Mouse (Mus musculus) midbrain, postnatal 0 days (tissue): ENCODE results near the gene Zfp628. TPM values are rescaled to one million over a fixed set of nuclear protein-coding genes. Genes with fewer than 3 reads are reported as not detected.

ENCODE experiments used
- ATAC-seq: fragments of 200-750 bp; cut with Nextera tagmentation; 2 replicates; pipeline ENCODE4 v1.8.0; 2017; ENCODE audit warnings: moderate number of reproducible peaks, mild to moderate bottlenecking, moderate TSS enrichment, moderate library complexity; ENCODE audit not compliant: low FRiP score
- DNase-seq: peaks from one replicate; pipeline ENCODE4 v3.0.0-alpha.2; 2015; ENCODE audit warnings: low spot score
- H3K27ac ChIP-seq: fragments of 300-500 bp; sonication (generic); 2 replicates; pipeline ENCODE4 v1.5.1; 2014; ENCODE audit warnings: low read depth, mild to moderate bottlenecking, low read length, mixed read lengths
- H3K27me3 ChIP-seq: fragments of 300-500 bp; sonication (generic); 2 replicates; pipeline ENCODE4 v1.6.1; 2014; ENCODE audit warnings: low read length, control low read depth, mixed read lengths; ENCODE audit not compliant: insufficient read depth
- H3K36me3 ChIP-seq: fragments of 300-500 bp; sonication (generic); 2 replicates; pipeline ENCODE4 v1.6.1; 2014; ENCODE audit warnings: low read length, control low read depth, mixed read lengths; ENCODE audit not compliant: insufficient read depth
- H3K4me1 ChIP-seq: fragments of 300-500 bp; sonication (generic); 2 replicates; pipeline ENCODE4 v1.6.1; 2014; ENCODE audit warnings: mild to moderate bottlenecking, control low read depth, antibody characterized with exemption, low read length, mixed read lengths; ENCODE audit not compliant: insufficient read depth
- H3K4me2 ChIP-seq: fragments of 300-500 bp; sonication (generic); 2 replicates; pipeline ENCODE4 v1.6.1; 2014; ENCODE audit warnings: low read depth, mild to moderate bottlenecking, low read length, mixed read lengths; ENCODE audit not compliant: poor library complexity, severe bottlenecking
- H3K4me3 ChIP-seq: fragments of 300-500 bp; sonication (generic); 2 replicates; pipeline ENCODE4 v1.5.1; 2014; ENCODE audit warnings: low read depth, mild to moderate bottlenecking, low read length, moderate library complexity
- H3K9ac ChIP-seq: fragments of 300-500 bp; sonication (generic); replicated peaks from 2 replicates; pipeline ENCODE4 v1.6.1; 2014; ENCODE audit warnings: mild to moderate bottlenecking, low read length, moderate library complexity, mixed read lengths; ENCODE audit not compliant: poor library complexity, severe bottlenecking
- H3K9me3 ChIP-seq: fragments of 300-500 bp; sonication (generic); 2 replicates; pipeline ENCODE4 v1.6.1; 2016; ENCODE audit warnings: low read length, control low read depth
- CTCF ChIP-seq: IDR thresholded peaks from 2 replicates; pipeline ENCODE4 v1.5.1; 2016; ENCODE audit warnings: antibody characterized with exemption, mild to moderate bottlenecking
- WGBS: fragments of 180-500 bp; shearing (Covaris S2); extraction: QIAGEN DNeasy Blood & Tissue Kit; methylation state at CpG from one replicate; pipeline ENCODE4 v1.1.7; 2014; 5-methylcytosine and 5-hydroxymethylcytosine counted together
- polyA plus RNA-seq: library from polyadenylated mRNA; unstranded; fragments of >200 nt; fragmentation: Nextera tagmentation; extraction: Ambion mirVana; gene quantifications from 2 replicates; pipeline ENCODE4 v1.2.1, GENCODE M21; 2015
- total RNA-seq: library from RNA; depleted of rRNA; stranded (reverse); fragments of >200 nt; gene quantifications from 2 replicates; pipeline ENCODE4 v1.2.3, GENCODE M21; 2014

The Zfp628 gene
- total and polyA plus RNA-seq, 2 experiments from 2014 or later, result 5.6 to 12.3 TPM

GRCm38 (mm10) chr7:4899649-4900522 is 15.1 kb upstream of the Zfp628 start:
- Histone ChIP-seq H3K4me2 (peak overlapping the region; percentile 57), H3K27me3 (no peaks in the 10 kb centered on the region), H3K9ac (peak overlapping the region; percentile 9), H3K4me3 (peak overlapping the region; percentile 33), H3K9me3 (no peaks in the 10 kb centered on the region), H3K27ac (no peak overlapping the region; the same call in 1 of the 2 replicates), H3K4me1 (peaks cover 3% of the 10 kb centered on the region; the same call in 1 of the 2 replicates), H3K36me3 (no peaks in the 10 kb centered on the region)
- peak; percentile 63; the same call in 1 of the 2 replicates for ATAC-seq
- TF ChIP-seq CTCF, result no peak; the same call in 1 of the 2 replicates
- 11% methylated on average over 19 of the region's 19 CpGs for WGBS
- peak; percentile 59 for DNase-seq

DNA sequence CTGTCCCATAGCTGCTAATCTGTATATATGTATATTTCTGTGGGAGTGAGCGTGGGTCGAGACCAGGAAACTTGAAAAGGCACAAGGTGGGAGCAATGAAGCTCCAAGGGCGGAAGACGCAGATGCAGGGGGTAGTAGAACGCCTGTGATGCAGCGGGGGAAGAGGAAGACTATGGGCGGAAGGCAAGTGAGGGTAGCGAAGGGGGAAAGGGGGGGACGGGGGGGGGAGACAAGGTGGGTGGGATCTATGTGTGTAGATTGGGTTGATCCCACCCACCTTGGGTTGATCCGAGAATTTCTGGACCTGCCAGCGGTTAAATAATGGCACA is 14.5 kb upstream of the Zfp628 start:
- H3K4me3 ChIP-seq, result peak overlapping the region; percentile 33; the same call in 1 of the 2 replicates
- WGBS, result 25% methylated on average over 9 of the region's 11 CpGs
- H3K36me3 ChIP-seq, result no peaks in the 10 kb centered on the region
- no peak overlapping the region for H3K27ac ChIP-seq
- H3K9me3 ChIP-seq, result no peaks in the 10 kb centered on the region
- peaks cover 3% of the 10 kb centered on the region; the same call in 1 of the 2 replicates for H3K4me1 ChIP-seq
- no peak for DNase-seq
- H3K27me3 ChIP-seq, result no peaks in the 10 kb centered on the region
- H3K9ac ChIP-seq, result peak overlapping the region; percentile 19; the same call in 1 of the 2 replicates
- no peak for ATAC-seq
- H3K4me2 ChIP-seq, result peak overlapping the region; percentile 57
- TF ChIP-seq CTCF, result no peak

DNA sequence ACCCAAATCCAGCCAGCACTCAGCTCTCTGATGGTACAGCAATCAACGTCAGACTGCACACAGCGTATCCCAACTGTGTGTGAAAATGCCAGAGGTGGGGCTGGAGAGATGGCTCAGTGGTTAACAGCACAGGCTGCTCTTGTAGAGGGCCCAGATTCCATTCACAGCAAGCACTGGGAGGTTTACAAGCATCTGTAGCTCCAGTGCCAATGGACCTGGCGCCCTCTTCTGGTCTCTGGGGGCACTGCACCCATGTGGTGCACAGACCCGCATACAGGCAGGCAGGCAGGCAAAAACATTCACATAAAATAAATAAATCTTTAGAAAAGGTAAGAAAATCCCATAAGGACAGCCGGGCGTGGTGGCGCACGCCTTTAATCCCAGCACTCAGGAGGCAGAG is 13.8 kb upstream of the Zfp628 start:
- Histone ChIP-seq H3K4me1 (peaks cover 3% of the 10 kb centered on the region; the same call in 1 of the 2 replicates), H3K4me2 (peak overlapping the region; percentile 57; the same call in 1 of the 2 replicates), H3K27me3 (no peaks in the 10 kb centered on the region), H3K9me3 (no peaks in the 10 kb centered on the region), H3K27ac (no peak overlapping the region), H3K4me3 (0 out of 2 replicates have a peak overlapping the region, but pooled peaks have one; percentile 33), H3K36me3 (no peaks in the 10 kb centered on the region), H3K9ac (no peak overlapping the region)
- ATAC-seq (no peak), DNase-seq (peak; percentile 29)
- peak; percentile 72 for TF ChIP-seq CTCF
- WGBS, result 52% methylated on average over 8 of the region's 8 CpGs

GRCm38 (mm10) chr7:4902404-4902803 is 12.6 kb upstream of the Zfp628 start:
- Histone ChIP-seq H3K36me3 (no peaks in the 10 kb centered on the region), H3K4me3 (no peak overlapping the region), H3K9me3 (no peaks in the 10 kb centered on the region), H3K9ac (no peak overlapping the region), H3K27me3 (no peaks in the 10 kb centered on the region), H3K27ac (no peak overlapping the region), H3K4me2 (no peak overlapping the region), H3K4me1 (peaks cover 3% of the 10 kb centered on the region; the same call in 1 of the 2 replicates)
- TF ChIP-seq CTCF, result no peak
- no peak for DNase-seq
- ATAC-seq, result no peak
- WGBS, result 84% methylated on average over 9 of the region's 9 CpGs

DNA sequence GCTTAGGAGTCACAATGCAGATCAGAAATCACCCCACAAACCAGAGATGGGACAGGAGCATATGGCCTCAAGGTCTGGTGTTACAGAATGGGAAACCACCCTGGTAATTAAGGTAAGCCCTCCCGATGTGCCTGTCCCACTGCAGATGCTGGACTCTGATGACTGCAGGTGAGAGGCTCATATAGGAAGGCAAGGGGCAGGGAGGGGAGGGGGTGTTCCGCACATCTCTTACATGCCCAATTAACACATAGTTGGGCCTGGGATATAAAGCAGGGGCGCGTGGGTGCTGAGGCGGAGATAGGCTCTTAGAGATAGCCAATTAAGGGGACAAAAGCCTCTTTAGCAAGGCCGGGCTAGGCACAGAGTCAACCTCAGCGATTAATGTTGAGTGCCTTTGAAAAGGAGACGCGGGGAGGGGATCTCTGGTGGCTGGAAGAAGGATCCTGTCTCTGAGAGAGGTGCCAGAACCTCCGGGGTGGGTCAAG is 8.5 kb upstream of the Zfp628 start, which contains the start of gene Gm36210:
Gene Gm36210 (minus strand): TSS at position 51 of the 485 bp plus-strand sequence.
- DNase-seq (no peak), ATAC-seq (no peak)
- Histone ChIP-seq H3K4me1 (no peaks in the 10 kb centered on the region), H3K9ac (no peak within 1 kb of the TSS), H3K36me3 (no peaks in the 10 kb centered on the region), H3K27ac (no peak within 1 kb of the TSS), H3K27me3 (no peaks in the 10 kb centered on the region), H3K4me2 (no peak within 1 kb of the TSS), H3K4me3 (no peak within 1 kb of the TSS), H3K9me3 (no peaks in the 10 kb centered on the region)
- 59% methylated on average over 10 of the region's 10 CpGs for WGBS
- TF ChIP-seq CTCF, result no peak

GRCm38 (mm10) chr7:4911561-4911960 is 3.5 kb upstream of the Zfp628 start:
- H3K4me1 ChIP-seq, result 0 out of 2 replicates have a peak, but pooled peaks cover 3% of the 10 kb centered on the region
- WGBS, result 36% methylated on average over 9 of the region's 9 CpGs

More at GRCm38 (mm10) chr7:4911561-4911960, 3.5 kb upstream of the Zfp628 start:
- Histone ChIP-seq H3K36me3 (no peaks in the 10 kb centered on the region), H3K4me2 (0 out of 2 replicates have a peak overlapping the region, but pooled peaks have one; percentile 12), H3K9me3 (no peaks in the 10 kb centered on the region), H3K27ac (no peak overlapping the region), H3K4me3 (no peak overlapping the region; the same call in 1 of the 2 replicates), H3K27me3 (no peaks in the 10 kb centered on the region), H3K9ac (no peak overlapping the region)
- DNase-seq (peak; percentile 72), ATAC-seq (no peak)
- TF ChIP-seq CTCF, result peak; percentile 61
